Mouse (Mus musculus) heart, postnatal 10 days (tissue): ENCODE results near the gene Morc2a. TPM values are rescaled to one million over a fixed set of nuclear protein-coding genes. Genes with fewer than 3 reads are reported as not detected.

Source experiments
- DNase-seq, 2 experiments: peaks; one replicate each; pipeline ENCODE4 v3.0.0; 2021
- intact Hi-C: fragments of 180-260 bp; cut with DNase I; formaldehyde crosslinking; loops from one replicate; pipeline ENCODE4 v1.15.1; 2025
- total RNA-seq, 2 experiments: library from RNA; stranded (reverse); gene quantifications; 2 replicates each; pipeline ENCODE4 v1.2.3; 2021

The Morc2a gene
- total RNA-seq, 2 experiments from 2014 or later, result 28.9 to 36.8 TPM

DNA sequence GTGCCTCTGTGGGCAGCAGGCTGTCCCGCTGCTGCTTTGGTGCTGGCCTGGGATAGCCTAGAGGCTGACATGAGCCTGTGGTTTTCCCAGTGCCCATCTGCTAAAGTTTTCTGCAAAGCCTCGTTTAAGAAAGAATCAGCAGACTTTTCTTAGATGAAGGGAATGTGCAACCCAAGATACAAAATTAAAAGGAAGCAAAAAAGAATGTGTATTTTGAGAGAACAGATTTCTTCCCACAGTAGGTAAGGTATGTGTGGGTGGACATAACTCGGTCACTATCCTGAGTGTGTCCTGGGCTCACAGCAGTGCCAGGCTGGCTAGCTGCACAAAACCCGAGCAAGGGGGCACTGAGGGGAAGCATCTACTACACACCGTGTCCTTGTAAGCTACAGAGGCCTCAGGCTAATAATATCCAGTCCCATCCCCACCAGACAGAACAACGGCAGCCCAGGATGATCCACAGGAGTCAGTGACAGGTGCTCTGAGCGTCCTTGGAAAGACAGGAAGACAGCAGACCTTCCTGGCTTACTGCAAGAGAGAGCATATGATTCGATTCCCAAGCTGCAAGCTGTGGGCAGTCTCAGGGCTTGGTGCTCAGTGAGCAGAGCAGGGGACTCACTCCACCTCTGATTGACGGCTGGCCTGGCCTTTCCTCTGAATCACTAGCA is 78.6 kb downstream of the Morc2a start:
- DNase-seq, result no peak
- intact Hi-C loops, result loop anchor here (5.0 kb wide), 1 partner anchor 40 kb away; no protein-coding TSS in a partner anchor

DNA sequence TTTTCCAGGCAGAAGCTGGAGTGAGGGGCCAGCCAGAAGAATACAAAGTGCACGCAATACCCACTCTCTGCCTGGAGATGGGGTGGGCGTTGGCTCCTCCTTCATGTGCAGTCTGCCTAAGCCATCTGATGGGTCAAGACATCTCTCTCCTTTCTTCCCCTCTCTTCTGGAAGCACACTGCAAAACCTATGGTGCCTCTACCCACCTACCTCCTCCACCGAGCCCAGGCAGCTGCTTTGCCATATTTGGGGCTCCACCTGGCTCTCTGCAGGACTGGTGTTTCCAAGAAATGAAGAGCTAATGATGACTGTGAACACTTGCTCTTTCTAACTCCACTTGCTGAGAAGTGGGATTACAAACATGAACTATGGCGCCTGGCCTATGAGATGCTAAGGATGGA is 82.5 kb downstream of the Morc2a start:
- intact Hi-C loops, result no loop called here

DNA sequence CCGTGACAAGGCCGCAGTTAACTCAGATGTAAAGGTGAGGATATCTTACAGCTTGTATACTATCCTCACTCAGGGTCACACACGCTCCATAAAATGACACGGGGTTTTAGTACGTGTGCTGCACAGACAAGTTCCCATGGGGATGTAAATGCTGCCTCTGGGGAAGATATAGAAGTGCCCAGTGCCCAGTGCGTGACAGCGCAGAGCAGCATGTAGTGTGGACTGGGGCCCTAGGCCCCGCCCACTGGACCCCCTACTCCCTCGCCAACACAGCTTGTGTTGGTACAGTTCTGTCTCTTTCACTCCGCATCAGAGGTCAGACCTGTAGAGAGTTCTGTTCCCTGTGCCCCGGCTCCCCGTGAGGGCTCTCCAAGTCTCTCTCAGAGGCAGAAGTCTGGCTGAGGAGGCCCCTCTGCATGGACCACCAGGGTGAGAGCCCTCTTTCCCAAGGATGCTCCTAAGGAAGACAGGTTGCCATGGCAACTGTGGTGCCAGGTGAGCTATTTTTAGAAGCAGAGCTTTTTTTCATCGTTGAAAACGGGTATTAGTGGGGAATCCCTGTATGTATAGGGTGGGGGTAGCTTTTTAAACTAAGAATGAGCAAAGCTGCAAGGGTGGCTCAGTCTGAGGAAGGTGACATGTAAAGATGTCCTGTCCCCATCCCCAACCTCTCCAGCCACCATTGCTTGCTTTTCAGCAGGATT is 85.1 kb downstream of the Morc2a start:
- intact Hi-C loops, result no loop called here
- no peak for DNase-seq

More for the DNA sequence above, 82.5 kb downstream of the Morc2a start:
- DNase-seq, result no peak

DNA sequence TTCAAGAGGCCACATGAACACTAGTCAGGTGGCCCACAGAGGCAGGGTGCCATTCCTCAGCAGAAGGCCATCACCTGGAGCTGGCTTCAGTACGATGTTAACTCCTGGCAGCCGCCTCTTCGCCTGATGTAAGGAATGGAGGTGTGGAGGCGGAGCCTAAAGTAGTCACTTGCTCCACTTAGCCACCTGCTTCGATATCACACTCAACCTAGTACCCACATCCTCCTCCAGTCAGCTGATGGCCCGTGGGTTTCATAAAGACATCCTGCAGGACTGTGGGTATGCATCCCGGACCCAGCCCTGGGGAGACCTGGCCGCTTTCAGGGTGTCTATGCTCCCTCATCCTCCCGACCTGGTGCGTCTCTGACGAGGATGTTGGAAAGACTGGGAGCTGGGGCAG is 86.7 kb downstream of the Morc2a start:
- no peak for DNase-seq
- intact Hi-C loops, result no loop called here

DNA sequence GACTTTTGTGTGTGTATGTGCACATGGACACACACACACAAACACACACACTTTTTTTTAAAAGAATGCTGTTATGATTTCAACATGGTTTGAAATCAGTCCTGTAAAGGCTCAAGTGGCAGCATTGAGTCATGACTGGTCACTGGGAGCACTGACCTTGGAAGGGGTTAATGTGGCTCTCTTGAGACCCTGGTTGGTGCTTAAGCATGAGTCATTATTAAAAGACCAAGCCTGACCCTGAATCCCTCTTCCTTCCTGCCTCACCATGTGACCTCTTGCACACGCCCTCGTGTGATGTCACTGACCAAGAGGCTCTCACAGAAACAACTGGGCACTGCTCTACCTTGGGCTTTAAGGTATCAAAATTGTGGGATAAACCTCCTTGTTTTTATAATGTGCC is 89.8 kb downstream of the Morc2a start:
- intact Hi-C loops, result no loop called here
- no peak for DNase-seq

Other genes starting within 250 kb of the Morc2a start
- gene Limk2, start 240.0 kb upstream of the Morc2a start, total RNA-seq, result 10 to 100 TPM; 25.2 to 27.7 TPM
- 10 to 100 TPM; 27.9 to 28.0 TPM for gene Rnf185, start 196.8 kb upstream of the Morc2a start, total RNA-seq
- gene Pla2g3, start 160.9 kb upstream of the Morc2a start, total RNA-seq, result under 1 TPM in 1 of 2 experiments, not detected in 1; 0.10 TPM
- gene Inpp5j, start 144.4 kb upstream of the Morc2a start, total RNA-seq, result 10 to 100 TPM; 15.4 to 19.1 TPM
- gene Selenom, start 134.5 kb upstream of the Morc2a start, total RNA-seq, result 10 to 100 TPM; 57.2 to 57.3 TPM
- 100 to 1,000 TPM; 210 to 215 TPM for gene Smtn, start 108.6 kb upstream of the Morc2a start, total RNA-seq
- gene Osbp2, start 214.7 kb downstream of the Morc2a start, total RNA-seq, result 1 to 10 TPM; 5.6 to 6.1 TPM
- gene 4921536K21Rik, start 245.9 kb downstream of the Morc2a start, total RNA-seq, result under 1 TPM; 0.32 to 0.38 TPM
- 10 to 100 TPM; 30.3 to 41.9 TPM for gene Dusp18, start 246.0 kb downstream of the Morc2a start, total RNA-seq